Mouse (Mus musculus) kidney, embryonic 14.5 days (tissue): ENCODE results near the gene Fcgr3. TPM values are rescaled to one million over a fixed set of nuclear protein-coding genes. Genes with fewer than 3 reads are reported as not detected.
"Not testable (repeated sequence)": the region's sequence is repeated elsewhere in the genome, so short reads cannot be mapped to it uniquely, and the experiment has no call there.

Experiments
- ATAC-seq: fragments of 200-750 bp; cut with Nextera tagmentation; 2 replicates; pipeline ENCODE4 v1.8.0; 2017; ENCODE audit warnings: moderate number of reproducible peaks, mild to moderate bottlenecking, moderate TSS enrichment, moderate library complexity; ENCODE audit not compliant: low FRiP score, low TSS enrichment
- H3K27ac ChIP-seq: fragments of 300-500 bp; sonication (generic); 2 replicates; pipeline ENCODE4 v1.5.1; 2014; ENCODE audit warnings: low read depth, mild to moderate bottlenecking, low read length, moderate library complexity, mixed read lengths
- H3K27me3 ChIP-seq: fragments of 300-500 bp; sonication (generic); 2 replicates; pipeline ENCODE4 v1.6.1; 2014; ENCODE audit warnings: mild to moderate bottlenecking, low read length; ENCODE audit not compliant: control insufficient read depth, insufficient read depth
- H3K36me3 ChIP-seq: fragments of 300-500 bp; sonication (generic); 2 replicates; pipeline ENCODE4 v1.6.1; 2014; ENCODE audit warnings: low read length, mixed read lengths; ENCODE audit not compliant: control insufficient read depth, insufficient read depth
- H3K4me1 ChIP-seq: fragments of 300-500 bp; sonication (generic); 2 replicates; pipeline ENCODE4 v1.6.1; 2014; ENCODE audit warnings: low read length, mixed read lengths; ENCODE audit not compliant: control insufficient read depth, insufficient read depth
- H3K4me2 ChIP-seq: fragments of 300-500 bp; sonication (generic); replicated peaks from 2 replicates; pipeline ENCODE4 v1.6.1; 2014; ENCODE audit warnings: low read depth, mild to moderate bottlenecking, low read length
- H3K4me3 ChIP-seq: fragments of 300-500 bp; sonication (generic); 2 replicates; pipeline ENCODE4 v1.5.1; 2014; ENCODE audit warnings: mild to moderate bottlenecking, low read length
- H3K9ac ChIP-seq: fragments of 300-500 bp; sonication (generic); 2 replicates; pipeline ENCODE4 v1.6.1; 2014; ENCODE audit warnings: low read depth, mild to moderate bottlenecking, low read length, moderate library complexity
- H3K9me3 ChIP-seq: fragments of 300-500 bp; sonication (generic); 2 replicates; pipeline ENCODE4 v1.6.1; 2016; ENCODE audit warnings: low read length; ENCODE audit not compliant: control insufficient read depth
- WGBS: fragments of 180-500 bp; shearing (Covaris S2); extraction: QIAGEN DNeasy Blood & Tissue Kit; methylation state at CpG from one replicate; pipeline ENCODE4 v1.1.7; 2014; 5-methylcytosine and 5-hydroxymethylcytosine counted together
- polyA plus RNA-seq: library from polyadenylated mRNA; unstranded; fragments of >200 nt; fragmentation: Nextera tagmentation; extraction: Ambion mirVana; gene quantifications from 2 replicates; pipeline ENCODE4 v1.2.1, GENCODE M21; 2014

The Fcgr3 gene
- polyA plus RNA-seq, 1 experiment from 2014 or later: 7.0 TPM

GRCm38 (mm10) chr1:171065243-171065587, 480 bp upstream of the Fcgr3 start:
- not testable (repeated sequence) for H3K36me3 ChIP-seq, H3K27ac ChIP-seq, H3K4me1 ChIP-seq, H3K9me3 ChIP-seq, H3K9ac ChIP-seq
- ATAC-seq: peak; percentile 38
- Histone ChIP-seq H3K4me3 (peak overlapping the region; percentile 37), H3K27me3 (peaks cover 20% of the 10 kb centered on the region), H3K4me2 (peak overlapping the region; percentile 41)
- under 1% methylated on average over 15 of the region's 35 CpGs for WGBS

DNA sequence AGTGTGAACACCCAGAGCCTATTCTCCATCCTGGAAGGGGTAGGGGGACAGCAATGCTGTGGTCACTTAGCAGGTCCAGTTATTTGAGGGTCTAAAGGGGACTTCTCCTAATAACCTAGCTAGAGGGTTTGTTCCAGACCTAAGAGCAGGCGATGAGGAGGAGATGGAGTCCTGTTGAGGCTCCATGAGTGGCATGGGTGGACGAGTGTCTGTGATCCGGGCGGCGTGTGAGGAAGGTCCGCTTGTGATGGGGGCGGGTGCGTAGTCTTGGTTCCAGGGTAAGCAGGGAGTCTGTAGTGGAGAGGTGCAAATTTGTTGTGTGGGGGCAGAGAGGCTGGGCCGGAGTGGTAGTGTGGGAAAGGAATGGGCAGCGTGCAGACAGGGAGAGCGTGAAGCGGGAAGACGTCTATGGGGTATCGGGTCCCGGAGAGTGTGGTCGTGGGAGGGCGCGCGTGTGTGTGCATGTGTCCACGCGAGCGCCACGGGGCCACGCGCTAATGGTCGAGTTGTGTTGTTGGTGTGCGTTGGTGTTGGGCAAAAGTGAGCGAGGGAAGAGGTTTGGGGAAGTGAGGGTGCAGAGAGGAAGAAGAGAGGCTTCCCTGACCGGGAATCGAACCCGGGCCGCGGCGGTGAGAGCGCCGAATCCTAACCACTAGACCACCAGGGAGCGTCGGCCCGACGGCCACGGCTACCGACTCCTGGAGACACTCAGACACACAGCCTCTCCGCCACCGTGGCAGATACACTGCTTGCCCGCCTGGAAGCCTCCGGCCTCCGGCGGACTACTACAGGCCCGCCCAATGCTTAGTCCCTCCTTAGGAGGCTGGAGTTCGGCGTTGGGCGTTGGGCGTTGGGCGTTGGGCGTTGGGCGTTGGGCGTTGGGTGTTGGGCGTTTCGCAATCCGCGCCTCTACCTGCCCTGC, 905 bp downstream of the Fcgr3 start:
- Histone ChIP-seq H3K27me3 (peaks cover 14% of the 10 kb centered on the region), H3K4me2 (peak overlapping the region; percentile 46), H3K4me3 (peak overlapping the region; percentile 37), H3K9ac (peak overlapping the region; percentile 28; the same call in 1 of the 2 replicates)
- ATAC-seq: peak; percentile 83
- not testable (repeated sequence) for H3K9me3 ChIP-seq, H3K27ac ChIP-seq, H3K36me3 ChIP-seq, H3K4me1 ChIP-seq
- 11% methylated on average over 37 of the region's 61 CpGs for WGBS

DNA sequence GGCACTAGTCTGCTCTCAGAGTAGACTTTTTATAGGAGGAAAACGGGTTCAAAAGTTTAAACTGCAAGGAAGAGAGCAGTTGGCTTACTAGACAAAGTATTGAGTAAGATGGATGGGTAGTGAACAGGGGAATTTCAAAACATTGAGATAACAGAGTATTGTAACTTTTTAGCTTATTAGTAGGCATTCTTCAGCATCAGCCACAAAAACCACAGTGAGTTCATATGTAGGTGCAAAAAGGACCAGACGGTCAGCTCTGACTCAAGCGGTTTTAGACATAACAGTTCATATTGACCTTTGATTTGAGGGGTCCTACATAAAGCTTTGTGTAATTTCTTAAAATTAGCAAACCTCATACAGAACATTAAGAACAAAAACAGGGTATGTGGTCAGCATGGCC, 3.2 kb downstream of the Fcgr3 start:
- Histone ChIP-seq H3K36me3 (no peaks in the 10 kb centered on the region), H3K9ac (no peak overlapping the region), H3K9me3 (no peaks in the 10 kb centered on the region), H3K4me1 (no peaks in the 10 kb centered on the region), H3K4me3 (no peak overlapping the region), H3K27me3 (peaks cover 10% of the 10 kb centered on the region), H3K27ac (no peak overlapping the region), H3K4me2 (no peak overlapping the region)
- 92% methylated on average over 3 of the region's 3 CpGs for WGBS
- no peak for ATAC-seq

DNA sequence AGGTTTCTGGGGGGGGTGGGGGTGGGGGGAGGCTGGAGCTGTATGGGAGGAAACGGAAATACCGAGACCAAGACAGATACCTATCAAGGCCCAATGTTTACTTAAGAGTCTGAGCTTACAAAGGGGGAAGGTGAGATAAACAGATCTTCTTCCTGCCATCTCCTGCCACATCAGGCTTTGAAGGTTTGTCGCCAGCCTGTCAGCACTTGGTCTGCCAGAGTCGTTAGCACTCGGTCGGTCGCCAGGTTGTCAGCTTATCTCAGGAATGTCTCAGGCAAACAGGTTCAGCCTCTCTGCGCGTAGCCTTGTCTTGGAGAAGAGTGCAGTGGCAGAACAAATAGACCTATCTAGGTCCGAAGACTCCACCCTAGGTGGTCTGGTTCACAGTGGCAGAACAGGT, 4.3 kb downstream of the Fcgr3 start:
- WGBS: 36% methylated on average over 10 of the region's 10 CpGs
- no peak overlapping the region for H3K27ac ChIP-seq
- H3K4me1 ChIP-seq: no peaks in the 10 kb centered on the region
- peaks cover 8% of the 10 kb centered on the region for H3K27me3 ChIP-seq
- no peak overlapping the region for H3K4me2 ChIP-seq
- H3K9ac ChIP-seq: no peak overlapping the region
- no peaks in the 10 kb centered on the region for H3K9me3 ChIP-seq
- no peak overlapping the region for H3K4me3 ChIP-seq
- no peak for ATAC-seq
- no peaks in the 10 kb centered on the region for H3K36me3 ChIP-seq

DNA sequence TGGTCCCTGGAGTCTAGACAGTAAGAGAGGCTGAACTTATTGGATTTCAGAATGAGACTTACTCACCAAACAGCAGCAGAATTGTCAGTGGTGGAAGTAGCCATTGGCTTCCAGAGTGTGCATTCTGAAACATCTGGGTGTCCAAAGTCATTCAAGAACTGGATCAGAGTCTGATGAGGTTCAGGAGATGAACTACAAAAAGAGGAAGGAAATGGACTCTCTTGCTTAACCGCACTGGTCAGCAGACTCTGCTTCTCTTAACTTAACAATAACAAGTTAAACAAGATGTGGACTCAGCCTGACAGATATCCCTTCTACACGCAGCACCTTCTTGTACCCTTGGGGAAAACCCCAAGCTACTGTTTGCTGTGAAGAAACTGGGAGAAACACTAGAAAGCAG, 5.5 kb downstream of the Fcgr3 start:
- ATAC-seq: no peak
- 75% methylated on average over 2 of the region's 2 CpGs for WGBS
- no peak overlapping the region for H3K4me2 ChIP-seq
- no peaks in the 10 kb centered on the region for H3K36me3 ChIP-seq
- no peaks in the 10 kb centered on the region for H3K4me1 ChIP-seq
- H3K27ac ChIP-seq: no peak overlapping the region
- peaks cover 4% of the 10 kb centered on the region for H3K27me3 ChIP-seq
- H3K4me3 ChIP-seq: no peak overlapping the region
- no peaks in the 10 kb centered on the region for H3K9me3 ChIP-seq
- no peak overlapping the region for H3K9ac ChIP-seq

DNA sequence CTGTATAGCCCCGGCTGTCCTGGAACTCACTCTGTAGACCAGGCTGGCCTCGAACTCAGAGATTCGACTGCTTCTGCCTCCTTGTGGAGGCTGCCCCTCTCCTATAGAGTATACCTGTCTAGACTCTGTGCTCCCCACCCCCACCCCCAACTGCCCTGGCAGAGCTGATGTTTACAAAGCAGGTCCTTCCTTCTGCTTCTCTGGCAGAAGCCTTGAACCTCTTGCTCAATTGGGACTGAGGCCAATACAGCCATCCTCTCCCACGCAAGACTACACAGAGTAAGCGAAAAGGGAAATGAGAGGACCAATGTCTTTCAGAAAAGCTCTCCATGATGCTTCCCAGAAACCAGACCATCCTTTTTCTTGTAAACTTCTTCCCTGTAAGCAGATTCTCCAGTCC, 7.5 kb downstream of the Fcgr3 start:
- Histone ChIP-seq H3K27me3 (no peaks in the 10 kb centered on the region), H3K36me3 (no peaks in the 10 kb centered on the region), H3K9ac (no peak overlapping the region), H3K4me1 (no peaks in the 10 kb centered on the region), H3K4me2 (no peak overlapping the region), H3K9me3 (no peaks in the 10 kb centered on the region), H3K4me3 (no peak overlapping the region), H3K27ac (no peak overlapping the region)
- WGBS: 84% methylated on average over 5 of the region's 5 CpGs
- ATAC-seq: no peak

- no peak for ATAC-seq
- Histone ChIP-seq H3K9me3 (no peaks in the 10 kb centered on the region), H3K9ac (no peak overlapping the region), H3K4me3 (no peak overlapping the region), H3K36me3 (no peaks in the 10 kb centered on the region), H3K27me3 (no peaks in the 10 kb centered on the region), H3K4me2 (no peak overlapping the region), H3K4me1 (no peaks in the 10 kb centered on the region), H3K27ac (no peak overlapping the region)
- WGBS: 84% methylated on average over 6 of the region's 6 CpGs
Measured at GRCm38 (mm10) chr1:171053305-171053704, 11.4 kb downstream of the Fcgr3 start.

DNA sequence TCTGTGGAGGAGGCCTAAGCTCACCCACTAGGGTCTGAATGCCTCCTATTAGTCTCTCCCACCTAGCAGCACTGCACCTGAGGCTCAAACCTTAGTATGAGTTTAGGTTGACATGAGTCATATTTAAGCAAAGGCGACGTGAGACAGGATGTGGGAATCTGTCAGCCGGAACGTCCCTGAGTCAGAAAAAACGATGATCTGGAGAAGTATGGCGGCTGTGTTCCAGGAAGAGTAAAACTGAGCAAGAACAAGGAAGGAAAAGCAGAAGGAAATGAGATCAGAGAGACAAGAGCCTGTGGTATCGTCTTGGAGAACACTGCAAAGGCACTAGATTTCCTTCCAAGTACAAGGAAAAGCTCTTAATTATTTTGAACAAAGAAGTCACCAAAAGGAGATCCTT, 14.0 kb downstream of the Fcgr3 start:
- no peaks in the 10 kb centered on the region for H3K9me3 ChIP-seq
- 70% methylated on average over 7 of the region's 7 CpGs for WGBS
- no peak overlapping the region for H3K4me2 ChIP-seq
- ATAC-seq: no peak
- H3K4me1 ChIP-seq: no peaks in the 10 kb centered on the region
- H3K4me3 ChIP-seq: no peak overlapping the region
- H3K9ac ChIP-seq: no peak overlapping the region
- H3K27ac ChIP-seq: no peak overlapping the region
- no peaks in the 10 kb centered on the region for H3K36me3 ChIP-seq
- H3K27me3 ChIP-seq: no peaks in the 10 kb centered on the region

DNA sequence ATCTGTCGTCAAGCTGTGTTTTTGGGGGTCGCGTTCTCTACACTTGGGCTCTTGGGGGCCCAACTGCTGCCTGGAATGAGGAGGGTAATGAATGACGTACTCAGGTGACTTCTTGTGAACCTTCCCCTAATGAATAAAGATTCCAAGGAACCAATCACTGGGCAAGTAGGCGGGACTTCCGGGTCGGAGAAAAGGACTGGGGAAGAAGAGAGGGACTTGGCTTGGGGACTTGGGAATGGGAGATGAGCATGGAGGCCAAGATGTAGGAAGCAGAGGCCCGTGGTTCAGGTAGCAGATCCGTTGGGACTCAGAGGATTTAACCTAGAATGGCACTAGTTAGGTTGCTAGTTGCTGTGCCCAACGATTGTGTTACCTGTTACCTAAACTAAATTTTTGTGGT, 15.5 kb downstream of the Fcgr3 start:
- Histone ChIP-seq H3K9me3 (no peaks in the 10 kb centered on the region), H3K27ac (no peak overlapping the region), H3K4me3 (no peak overlapping the region), H3K4me1 (no peaks in the 10 kb centered on the region), H3K4me2 (no peak overlapping the region), H3K9ac (no peak overlapping the region), H3K27me3 (no peaks in the 10 kb centered on the region), H3K36me3 (no peaks in the 10 kb centered on the region)
- no peak for ATAC-seq
- 51% methylated on average over 10 of the region's 10 CpGs for WGBS
